Mouse (Mus musculus) lung, embryonic 16.5 days (tissue): ENCODE results near the gene Polm. TPM values are rescaled to one million over a fixed set of nuclear protein-coding genes. Genes with fewer than 3 reads are reported as not detected.
A peak's percentile ranks its signal among the peaks of the same experiment; 100 is the strongest.

ENCODE experiments used
- ATAC-seq: fragments of 200-750 bp; cut with Nextera tagmentation; 2 replicates; pipeline ENCODE4 v1.8.0; 2017; ENCODE audit warnings: low read depth, mild to moderate bottlenecking, moderate library complexity
- H3K27ac ChIP-seq: fragments of 300-500 bp; sonication (generic); 2 replicates; pipeline ENCODE4 v1.5.1; 2014; ENCODE audit warnings: mild to moderate bottlenecking, control low read depth, low read length
- H3K27me3 ChIP-seq: fragments of 300-500 bp; sonication (generic); 2 replicates; pipeline ENCODE4 v1.6.1; 2014; ENCODE audit warnings: low read depth, low read length, mixed read lengths; ENCODE audit not compliant: control insufficient read depth, insufficient read depth
- H3K36me3 ChIP-seq: fragments of 300-500 bp; sonication (generic); 2 replicates; pipeline ENCODE4 v1.6.1; 2014; ENCODE audit warnings: low read length; ENCODE audit not compliant: control insufficient read depth, insufficient read depth
- H3K4me1 ChIP-seq: fragments of 300-500 bp; sonication (generic); replicated peaks from 2 replicates; pipeline ENCODE4 v1.6.1; 2014; ENCODE audit warnings: low read length, mixed read lengths; ENCODE audit not compliant: control insufficient read depth, insufficient read depth
- H3K4me2 ChIP-seq: fragments of 300-500 bp; sonication (generic); 2 replicates; pipeline ENCODE4 v1.6.1; 2014; ENCODE audit warnings: low read depth, low read length, control low read depth
- H3K4me3 ChIP-seq: fragments of 300-500 bp; sonication (generic); 2 replicates; pipeline ENCODE4 v1.5.1; 2014; ENCODE audit warnings: mild to moderate bottlenecking, low read length, control low read depth
- H3K9ac ChIP-seq: fragments of 300-500 bp; sonication (generic); 2 replicates; pipeline ENCODE4 v1.6.1; 2014; ENCODE audit warnings: low read length, control low read depth
- H3K9me3 ChIP-seq: fragments of 300-500 bp; sonication (generic); 2 replicates; pipeline ENCODE4 v1.6.1; 2016; ENCODE audit warnings: low read length; ENCODE audit not compliant: control insufficient read depth
- WGBS: fragments of 180-500 bp; shearing (Covaris S2); extraction: QIAGEN DNeasy Blood & Tissue Kit; methylation state at CpG from one replicate; pipeline ENCODE4 v1.1.7; 2014; 5-methylcytosine and 5-hydroxymethylcytosine counted together
- polyA plus RNA-seq: library from polyadenylated mRNA; unstranded; fragments of >200 nt; fragmentation: Nextera tagmentation; extraction: Ambion mirVana; gene quantifications from 2 replicates; pipeline ENCODE4 v1.2.1, GENCODE M21; 2015

Polm gene
- polyA plus RNA-seq, 1 experiment from 2014 or later = 8.0 TPM

DNA sequence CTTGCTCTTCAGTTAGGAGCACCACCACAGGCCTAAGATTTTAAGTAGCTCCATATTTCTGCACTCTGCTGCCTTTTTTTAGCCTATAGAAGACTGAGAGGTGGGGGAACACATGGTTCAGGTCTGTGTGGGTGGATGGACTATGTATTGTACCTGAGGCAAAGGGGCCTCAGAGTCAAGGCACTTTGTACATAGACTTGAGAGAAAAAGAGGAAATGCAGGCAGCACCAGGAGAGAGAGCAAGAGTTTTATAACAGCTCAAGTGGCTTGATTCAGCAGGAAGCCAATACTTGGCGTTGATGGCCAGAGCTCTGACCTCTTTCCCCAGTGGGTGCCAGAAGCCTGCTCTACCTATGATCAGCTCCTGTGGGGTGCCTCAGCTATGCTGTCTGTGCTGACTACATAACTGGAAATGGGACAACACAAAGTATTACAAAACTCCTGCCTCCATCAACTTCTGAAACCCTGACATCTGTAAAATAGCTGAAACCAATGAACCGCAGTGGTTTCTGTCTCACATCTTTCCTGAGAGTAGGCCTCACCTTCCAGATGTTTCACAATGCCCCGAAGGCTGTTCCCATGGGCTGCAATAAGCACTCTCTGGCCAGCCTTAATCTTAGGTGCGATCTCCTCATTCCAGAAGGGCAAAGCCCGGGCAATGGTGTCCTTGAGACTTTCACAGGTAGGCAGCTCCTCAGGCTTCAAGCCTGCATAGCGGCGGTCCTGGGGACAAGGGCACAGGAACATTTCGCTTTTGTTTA is 35.2 kb downstream of the Polm start:
- 54% methylated on average over 8 of the region's 8 CpGs for WGBS
- peaks cover 19% of the 10 kb centered on the region for H3K4me1 ChIP-seq
- H3K4me3 ChIP-seq = no peak overlapping the region
- no peaks in the 10 kb centered on the region for H3K9me3 ChIP-seq
- H3K36me3 ChIP-seq = peaks cover 13% of the 10 kb centered on the region
- no peak overlapping the region; the same call in 1 of the 2 replicates for H3K9ac ChIP-seq
- peak overlapping the region; percentile 18; the same call in 1 of the 2 replicates for H3K27ac ChIP-seq
- peak; percentile 11; the same call in 1 of the 2 replicates for ATAC-seq
- no peak overlapping the region for H3K4me2 ChIP-seq
- no peaks in the 10 kb centered on the region for H3K27me3 ChIP-seq

DNA sequence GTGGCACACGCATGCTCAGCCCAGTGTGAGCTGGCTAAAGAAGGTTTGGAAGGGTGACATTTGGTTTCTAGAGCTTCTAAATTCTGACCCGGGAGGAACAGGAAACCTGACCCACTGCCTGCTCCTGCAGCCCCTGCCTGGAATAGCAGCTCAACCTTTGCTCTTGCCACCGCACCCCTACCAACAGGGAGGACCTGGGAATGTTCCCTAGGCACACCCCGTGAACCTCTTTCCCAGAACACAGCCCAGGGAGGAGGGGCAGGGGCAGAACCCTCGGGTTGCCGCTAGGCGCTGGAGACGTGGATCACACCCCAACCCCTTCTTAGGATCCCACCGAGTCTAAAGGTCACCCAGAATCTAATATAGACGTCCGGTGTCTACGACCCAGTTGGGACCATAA is 35.8 kb downstream of the Polm start:
- WGBS = 58% methylated on average over 12 of the region's 12 CpGs
- Histone ChIP-seq H3K4me2 (no peak overlapping the region), H3K9ac (no peak overlapping the region), H3K4me3 (no peak overlapping the region), H3K27me3 (no peaks in the 10 kb centered on the region), H3K9me3 (no peaks in the 10 kb centered on the region), H3K36me3 (peaks cover 19% of the 10 kb centered on the region), H3K27ac (peak overlapping the region; percentile 18; the same call in 1 of the 2 replicates), H3K4me1 (peaks cover 19% of the 10 kb centered on the region)
- ATAC-seq = no peak

DNA sequence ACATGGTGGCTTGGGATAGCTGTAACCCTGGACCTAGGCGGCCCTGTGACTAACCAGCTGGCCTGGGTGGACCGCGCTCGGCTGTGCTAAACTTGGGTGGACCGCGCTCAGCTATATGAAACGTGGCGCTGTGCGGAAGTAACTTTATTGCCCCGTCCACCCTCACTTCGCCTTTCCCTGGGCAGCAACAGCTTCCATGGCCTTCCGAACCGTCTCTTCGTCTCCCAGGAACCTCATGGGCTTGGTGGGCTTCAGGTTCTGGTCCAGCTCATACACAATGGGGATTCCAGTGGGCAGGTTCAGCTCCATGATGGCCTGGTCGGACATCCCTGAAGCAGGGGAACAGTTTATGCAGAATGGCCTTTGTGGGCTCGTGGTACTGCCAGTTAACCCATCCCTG is 36.3 kb downstream of the Polm start:
- Histone ChIP-seq H3K4me1 (peaks cover 19% of the 10 kb centered on the region), H3K27ac (no peak overlapping the region)
- WGBS = 94% methylated on average over 16 of the region's 16 CpGs

DNA sequence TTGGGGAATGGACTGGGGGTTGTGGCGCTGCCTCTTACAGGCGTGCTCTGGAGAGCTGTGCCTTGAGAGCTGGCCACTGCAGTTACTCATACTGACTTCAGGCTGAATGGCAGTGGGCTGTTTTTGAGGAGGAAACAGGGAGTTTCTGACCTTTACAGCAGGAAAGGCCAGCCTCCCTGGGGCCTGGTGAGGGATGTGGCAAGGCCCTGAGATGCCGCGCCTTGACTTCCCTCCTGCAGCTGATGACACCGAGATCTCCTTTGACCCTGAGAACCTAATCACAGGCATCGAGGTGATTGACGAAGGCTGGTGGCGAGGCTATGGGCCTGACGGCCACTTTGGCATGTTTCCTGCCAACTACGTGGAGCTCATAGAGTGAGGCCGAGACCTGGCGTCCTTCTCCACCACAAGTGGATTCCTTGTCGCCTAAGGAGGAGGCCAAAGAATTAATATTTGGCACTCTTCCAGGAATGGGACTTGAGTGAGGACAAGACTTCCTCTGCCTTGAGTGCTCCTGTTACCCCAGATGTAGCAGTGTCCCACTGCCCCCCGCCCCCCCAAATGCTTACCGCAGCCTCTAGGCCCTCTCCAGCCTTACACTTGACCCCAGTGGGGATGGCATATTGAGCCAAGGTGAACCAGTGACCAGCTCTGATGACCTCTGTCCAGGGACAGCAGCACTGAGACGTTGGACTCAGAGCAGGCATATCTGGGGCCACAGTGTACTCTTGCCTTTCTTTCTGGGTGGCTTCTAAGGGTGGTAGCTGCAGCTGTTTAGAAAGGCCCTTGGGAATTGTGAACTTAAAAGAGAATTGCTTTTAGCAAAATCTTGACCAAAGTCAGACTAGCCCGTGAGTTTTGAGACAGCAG is 38.0 kb downstream of the Polm start:
- H3K9me3 ChIP-seq = no peaks in the 10 kb centered on the region
- peak; percentile 79 for ATAC-seq
- no peak overlapping the region for H3K4me2 ChIP-seq
- no peak overlapping the region for H3K4me3 ChIP-seq
- peaks cover 19% of the 10 kb centered on the region for H3K4me1 ChIP-seq
- 65% methylated on average over 17 of the region's 17 CpGs for WGBS
- H3K9ac ChIP-seq = peak overlapping the region; percentile 25; the same call in 1 of the 2 replicates
- peaks cover 38% of the 10 kb centered on the region for H3K36me3 ChIP-seq
- peak overlapping the region; percentile 86 for H3K27ac ChIP-seq
- no peaks in the 10 kb centered on the region for H3K27me3 ChIP-seq

More for the DNA sequence above, 36.3 kb downstream of the Polm start:
- Histone ChIP-seq H3K4me3 (no peak overlapping the region), H3K9me3 (no peaks in the 10 kb centered on the region), H3K9ac (no peak overlapping the region), H3K4me2 (no peak overlapping the region), H3K36me3 (peaks cover 24% of the 10 kb centered on the region), H3K27me3 (no peaks in the 10 kb centered on the region)
- no peak for ATAC-seq

DNA sequence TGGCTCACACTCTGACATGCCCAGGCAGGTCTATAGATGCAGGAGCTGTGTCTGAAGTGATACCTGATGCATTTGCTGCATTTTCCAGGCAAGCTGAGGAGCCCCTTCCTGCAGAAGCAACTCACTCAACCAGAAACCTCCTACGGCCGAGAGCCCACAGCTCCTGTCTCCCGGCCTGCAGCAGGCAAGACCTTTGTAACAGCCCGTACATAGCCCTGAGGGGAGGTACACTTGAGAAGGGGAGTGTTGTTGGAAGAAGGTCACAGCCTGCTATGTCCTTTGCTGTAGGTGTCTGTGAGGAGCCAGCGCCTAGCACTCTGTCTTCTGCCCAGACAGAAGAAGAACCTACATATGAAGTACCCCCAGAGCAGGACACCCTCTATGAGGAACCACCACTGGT is 39.9 kb downstream of the Polm start:
- WGBS = 91% methylated on average over 5 of the region's 5 CpGs
- Histone ChIP-seq H3K4me1 (peaks cover 11% of the 10 kb centered on the region), H3K9me3 (no peaks in the 10 kb centered on the region), H3K9ac (no peak overlapping the region), H3K27me3 (no peaks in the 10 kb centered on the region), H3K4me2 (no peak overlapping the region), H3K4me3 (no peak overlapping the region), H3K27ac (no peak overlapping the region), H3K36me3 (peaks cover 45% of the 10 kb centered on the region)
- no peak for ATAC-seq

DNA sequence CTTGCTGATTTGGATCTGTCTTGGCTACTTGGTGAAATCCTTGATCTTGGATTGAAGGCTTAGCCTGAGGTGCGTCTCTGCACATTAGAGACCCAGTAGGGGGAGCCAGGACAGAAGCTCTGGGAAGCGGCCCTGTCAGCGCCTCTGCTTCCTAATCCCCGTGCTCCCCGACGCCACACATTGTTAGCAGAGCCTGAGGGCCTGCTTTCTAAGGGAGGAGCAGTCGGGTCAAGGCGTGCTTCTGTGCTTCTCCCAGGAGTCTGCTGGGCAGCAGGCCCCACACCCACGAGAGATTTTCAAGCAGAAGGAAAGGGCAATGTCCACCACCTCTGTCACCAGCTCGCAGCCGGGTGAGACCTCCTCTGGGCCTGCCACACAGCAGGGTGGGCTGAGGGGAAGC is 40.4 kb downstream of the Polm start:
- H3K36me3 ChIP-seq = peaks cover 48% of the 10 kb centered on the region
- ATAC-seq = no peak
- H3K4me3 ChIP-seq = no peak overlapping the region
- H3K4me2 ChIP-seq = no peak overlapping the region
- no peaks in the 10 kb centered on the region for H3K27me3 ChIP-seq
- no peaks in the 10 kb centered on the region for H3K9me3 ChIP-seq
- H3K9ac ChIP-seq = no peak overlapping the region
- H3K27ac ChIP-seq = no peak overlapping the region
- WGBS = 82% methylated on average over 11 of the region's 11 CpGs
- peaks cover 9% of the 10 kb centered on the region; the same call in 1 of the 2 replicates for H3K4me1 ChIP-seq

DNA sequence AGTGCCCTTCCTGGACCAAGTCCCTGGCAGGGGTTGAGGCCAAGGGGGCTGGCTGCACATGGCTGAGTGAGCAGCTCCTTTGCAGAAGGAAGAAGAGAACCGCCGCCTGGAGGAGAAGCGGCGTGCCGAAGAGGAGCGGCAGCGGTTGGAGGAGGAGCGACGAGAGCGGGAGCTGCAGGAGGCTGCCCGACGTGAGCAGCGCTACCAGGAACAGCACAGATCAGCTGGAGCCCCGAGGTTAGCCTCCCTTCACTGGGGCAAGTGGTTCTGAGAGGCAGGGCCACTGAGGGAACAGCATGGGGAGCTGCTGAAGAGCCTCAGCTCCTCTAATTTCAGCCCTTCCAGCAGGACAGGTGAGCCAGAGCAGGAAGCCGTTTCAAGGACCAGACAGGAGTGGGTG is 40.9 kb downstream of the Polm start:
- Histone ChIP-seq H3K4me1 (peaks cover 5% of the 10 kb centered on the region; the same call in 1 of the 2 replicates), H3K27me3 (no peaks in the 10 kb centered on the region), H3K27ac (no peak overlapping the region), H3K9me3 (no peaks in the 10 kb centered on the region), H3K9ac (no peak overlapping the region), H3K4me3 (no peak overlapping the region), H3K4me2 (no peak overlapping the region), H3K36me3 (peaks cover 51% of the 10 kb centered on the region)
- ATAC-seq = no peak
- 92% methylated on average over 15 of the region's 15 CpGs for WGBS

DNA sequence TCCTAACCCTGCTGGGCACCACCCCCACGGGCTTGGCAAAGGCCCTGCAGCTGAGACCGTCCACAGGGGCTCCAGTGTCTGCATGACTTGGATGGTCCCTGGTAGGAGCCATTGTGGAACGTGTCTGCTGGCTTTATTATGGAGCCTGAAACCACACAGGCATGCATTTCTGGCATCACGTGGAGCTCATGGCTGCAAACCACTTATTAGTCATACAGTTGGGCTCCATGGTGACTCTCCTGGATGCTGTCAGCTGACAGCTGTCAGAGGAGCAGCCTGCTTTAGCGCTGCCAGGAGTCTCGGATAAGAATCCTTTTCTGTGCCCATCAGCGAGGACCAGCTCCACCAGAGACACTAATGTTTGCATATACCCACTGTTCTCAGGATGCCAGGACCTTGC is 42.1 kb downstream of the Polm start:
- H3K4me3 ChIP-seq = no peak overlapping the region
- H3K27me3 ChIP-seq = no peaks in the 10 kb centered on the region
- H3K9me3 ChIP-seq = no peaks in the 10 kb centered on the region
- no peak overlapping the region for H3K27ac ChIP-seq
- 83% methylated on average over 7 of the region's 7 CpGs for WGBS
- peaks cover 54% of the 10 kb centered on the region for H3K36me3 ChIP-seq
- no peak overlapping the region for H3K9ac ChIP-seq
- peaks cover 5% of the 10 kb centered on the region; the same call in 1 of the 2 replicates for H3K4me1 ChIP-seq
- ATAC-seq = no peak
- no peak overlapping the region for H3K4me2 ChIP-seq

DNA sequence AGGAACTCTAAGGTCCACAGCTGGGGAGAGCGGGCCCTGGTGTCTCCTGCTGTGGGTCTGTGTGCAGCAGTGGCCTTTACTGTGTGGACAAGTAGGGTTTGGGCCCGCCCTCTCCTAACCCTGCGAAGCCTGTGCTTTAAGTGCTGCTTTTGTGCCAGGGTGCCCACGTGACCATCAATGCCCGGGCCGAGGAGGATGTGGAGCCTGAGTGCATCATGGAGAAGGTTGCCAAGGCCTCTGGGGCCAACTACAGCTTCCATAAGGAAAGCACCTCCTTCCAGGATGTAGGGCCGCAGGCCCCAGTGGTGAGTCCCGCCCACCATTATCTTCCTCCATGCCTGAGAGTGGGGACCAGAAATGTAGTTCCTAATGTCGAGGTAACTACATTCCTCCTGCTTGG is 42.5 kb downstream of the Polm start:
- H3K27ac ChIP-seq = no peak overlapping the region
- 87% methylated on average over 9 of the region's 9 CpGs for WGBS

More for the DNA sequence above, 42.5 kb downstream of the Polm start:
- Histone ChIP-seq H3K4me1 (peaks cover 5% of the 10 kb centered on the region; the same call in 1 of the 2 replicates), H3K9me3 (no peaks in the 10 kb centered on the region), H3K27me3 (no peaks in the 10 kb centered on the region), H3K9ac (no peak overlapping the region), H3K36me3 (peaks cover 54% of the 10 kb centered on the region), H3K4me3 (no peak overlapping the region), H3K4me2 (no peak overlapping the region)
- ATAC-seq = no peak
